Mouse (Mus musculus) myocyte (in vitro differentiated cells): ENCODE results near the gene Fam83b.

Source experiments
- CEBPB ChIP-seq: IDR thresholded peaks from 2 replicates; pipeline ENCODE4 v1.6.1; 2011; ENCODE audit warnings: mild to moderate bottlenecking, moderate library complexity; ENCODE audit not compliant: poor library complexity, insufficient read depth, severe bottlenecking
- E2F4 ChIP-seq: IDR thresholded peaks from one replicate; pipeline ENCODE4 v1.6.1; 2011; ENCODE audit warnings: mild to moderate bottlenecking, control low read depth, moderate library complexity; ENCODE audit not compliant: insufficient read depth
- MAX ChIP-seq: IDR thresholded peaks from one replicate; pipeline ENCODE4 v1.6.1; 2011; ENCODE audit warnings: low read depth, mild to moderate bottlenecking, control low read depth
- MYOG ChIP-seq, 3 experiments: IDR thresholded peaks; one replicate each; pipeline ENCODE4 v1.6.1; 2011; ENCODE audit warnings: control low read depth in 2 of 3, low read depth in 2 of 3, mild to moderate bottlenecking in 2 of 3; ENCODE audit not compliant: insufficient read length in 2 of 3, control insufficient read depth in 1 of 3, insufficient read depth in 1 of 3
- POLR2A ChIP-seq: IDR thresholded peaks from one replicate; pipeline ENCODE4 v1.6.1; 2011; ENCODE audit warnings: low read depth, mild to moderate bottlenecking, control low read depth, moderate library complexity; ENCODE audit not compliant: insufficient read length
- POLR2AphosphoS2 ChIP-seq: IDR thresholded peaks from one replicate; pipeline ENCODE4 v1.6.1; 2011; ENCODE audit warnings: low read depth, control low read depth; ENCODE audit not compliant: insufficient read length
- TCF12 ChIP-seq: IDR thresholded peaks from one replicate; pipeline ENCODE4 v1.6.1; 2011; ENCODE audit warnings: mild to moderate bottlenecking, control low read depth; ENCODE audit not compliant: poor library complexity, insufficient read depth, severe bottlenecking
- USF1 ChIP-seq: IDR thresholded peaks from one replicate; pipeline ENCODE4 v1.6.1; 2011; ENCODE audit warnings: low read depth, mild to moderate bottlenecking, control low read depth, moderate library complexity

DNA sequence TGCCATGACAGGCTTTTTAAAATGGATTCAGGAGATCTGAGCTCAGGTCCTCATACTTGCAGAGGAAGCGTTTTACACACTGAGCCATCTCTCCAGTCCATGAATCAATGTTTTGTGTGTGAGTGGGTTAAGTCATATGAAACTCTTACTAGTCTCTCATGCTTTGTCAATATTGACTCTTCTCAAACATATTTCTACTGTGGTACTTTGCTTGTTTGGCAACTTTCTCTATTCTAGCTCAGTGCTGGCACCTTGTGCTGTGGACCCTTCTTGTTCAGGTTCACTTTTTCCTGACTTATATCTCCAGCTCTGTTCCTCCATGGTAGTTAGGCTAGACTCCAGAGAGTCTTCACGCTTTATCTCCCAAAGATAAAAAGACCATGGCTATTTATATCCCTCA, 36.0 kb upstream of the Fam83b start:
- TF ChIP-seq USF1, result no peak
- no peak for TF ChIP-seq E2F4
- no peak for TF ChIP-seq POLR2A
- TF ChIP-seq TCF12, result no peak
- TF ChIP-seq MYOG (IDR thresholded peaks at IDR 0.05; ENCODE audit: control insufficient read depth in 1 of 3, insufficient read depth in 1 of 3, insufficient read length in 2 of 3, low read depth in 2 of 3), result no peak
- TF ChIP-seq MAX, result no peak
- no peak for TF ChIP-seq POLR2AphosphoS2
- no peak for TF ChIP-seq CEBPB
